Mouse (Mus musculus) hindbrain, embryonic 12.5 days (tissue): Measurements from ENCODE around the gene Nek10. TPM values are rescaled to one million over a fixed set of nuclear protein-coding genes. Genes with fewer than 3 reads are reported as not detected.

Experiments used
- ATAC-seq: fragments of 200-750 bp; cut with Nextera tagmentation; 2 replicates; pipeline ENCODE4 v1.8.0; 2017; ENCODE audit warnings: moderate TSS enrichment; ENCODE audit not compliant: low FRiP score
- H3K27ac ChIP-seq: fragments of 300-500 bp; sonication (generic); 2 replicates; pipeline ENCODE4 v1.5.1; 2016; ENCODE audit warnings: mild to moderate bottlenecking
- H3K27me3 ChIP-seq: fragments of 300-500 bp; sonication (generic); 2 replicates; pipeline ENCODE4 v1.6.1; 2016; ENCODE audit warnings: mild to moderate bottlenecking
- H3K36me3 ChIP-seq: fragments of 300-500 bp; sonication (generic); 2 replicates; pipeline ENCODE4 v1.6.1; 2016; ENCODE audit warnings: mild to moderate bottlenecking
- H3K4me1 ChIP-seq: fragments of 300-500 bp; sonication (generic); 2 replicates; pipeline ENCODE4 v1.6.1; 2016
- H3K4me2 ChIP-seq: fragments of 300-500 bp; sonication (generic); replicated peaks from 2 replicates; pipeline ENCODE4 v1.6.1; 2016; ENCODE audit warnings: mild to moderate bottlenecking
- H3K4me3 ChIP-seq: fragments of 300-500 bp; sonication (generic); 2 replicates; pipeline ENCODE4 v1.5.1; 2016; ENCODE audit warnings: mild to moderate bottlenecking
- H3K9ac ChIP-seq: fragments of 300-500 bp; sonication (generic); 2 replicates; pipeline ENCODE4 v1.6.1; 2016; ENCODE audit warnings: mild to moderate bottlenecking, moderate library complexity
- H3K9me3 ChIP-seq: fragments of 300-500 bp; sonication (generic); replicated peaks from 2 replicates; pipeline ENCODE4 v1.6.1; 2016; ENCODE audit warnings: mild to moderate bottlenecking
- WGBS: fragments of 180-500 bp; shearing (Covaris S2); methylation state at CpG from one replicate; pipeline ENCODE4 v1.1.7; 2016; 5-methylcytosine and 5-hydroxymethylcytosine counted together
- polyA plus RNA-seq: library from polyadenylated mRNA; unstranded; fragments of >200 nt; fragmentation: Nextera tagmentation; extraction: Ambion mirVana; gene quantifications from 2 replicates; pipeline ENCODE4 v1.2.1, GENCODE M21; 2016

Nek10 gene
- polyA plus RNA-seq, 1 experiment from 2014 or later, result 0.08 TPM

GRCm38 (mm10) chr14:14893932-14894652, 90.9 kb downstream of the Nek10 start:
- Histone ChIP-seq H3K4me2 (no peak overlapping the region), H3K27me3 (no peaks in the 10 kb centered on the region), H3K9me3 (no peaks in the 10 kb centered on the region), H3K27ac (no peak overlapping the region), H3K4me3 (no peak overlapping the region), H3K4me1 (no peaks in the 10 kb centered on the region), H3K36me3 (no peaks in the 10 kb centered on the region), H3K9ac (no peak overlapping the region)
- ATAC-seq, result peak; percentile 76
- WGBS, result 25% methylated on average over 4 of the region's 4 CpGs

- Histone ChIP-seq H3K4me2 (no peak overlapping the region), H3K9ac (no peak overlapping the region), H3K4me3 (no peak overlapping the region), H3K36me3 (no peaks in the 10 kb centered on the region), H3K4me1 (no peaks in the 10 kb centered on the region), H3K27me3 (no peaks in the 10 kb centered on the region), H3K9me3 (no peaks in the 10 kb centered on the region), H3K27ac (no peak overlapping the region)
- no peak for ATAC-seq
Observed at GRCm38 (mm10) chr14:14894776-14895175, 91.6 kb downstream of the Nek10 start.

- no peak for ATAC-seq
- WGBS, result 93% methylated on average over 2 of the region's 2 CpGs
- Histone ChIP-seq H3K4me1 (no peaks in the 10 kb centered on the region), H3K9ac (no peak overlapping the region), H3K9me3 (no peaks in the 10 kb centered on the region), H3K4me2 (no peak overlapping the region), H3K4me3 (no peak overlapping the region), H3K36me3 (no peaks in the 10 kb centered on the region), H3K27ac (no peak overlapping the region), H3K27me3 (no peaks in the 10 kb centered on the region)
Observed at GRCm38 (mm10) chr14:14895363-14895762, 92.1 kb downstream of the Nek10 start.

- 0 out of 2 replicates have a peak, but pooled peaks have one; percentile 32 for ATAC-seq
- 79% methylated on average over 3 of the region's 3 CpGs for WGBS
Observed at GRCm38 (mm10) chr14:14896399-14897136, 93.4 kb downstream of the Nek10 start.

GRCm38 (mm10) chr14:14904750-14905529, 101.7 kb downstream of the Nek10 start:
- Histone ChIP-seq H3K4me1 (no peaks in the 10 kb centered on the region), H3K27ac (no peak overlapping the region), H3K27me3 (no peaks in the 10 kb centered on the region), H3K4me2 (peak overlapping the region; percentile 33), H3K4me3 (no peak overlapping the region), H3K9me3 (no peaks in the 10 kb centered on the region), H3K36me3 (no peaks in the 10 kb centered on the region), H3K9ac (no peak overlapping the region)
- ATAC-seq, result peak; percentile 76
- WGBS, result 17% methylated on average over 9 of the region's 9 CpGs

More at GRCm38 (mm10) chr14:14896399-14897136, 93.4 kb downstream of the Nek10 start:
- no peaks in the 10 kb centered on the region for H3K4me1 ChIP-seq
- H3K36me3 ChIP-seq, result no peaks in the 10 kb centered on the region
- no peak overlapping the region for H3K27ac ChIP-seq
- no peak overlapping the region for H3K4me2 ChIP-seq
- no peak overlapping the region for H3K9ac ChIP-seq
- no peaks in the 10 kb centered on the region for H3K27me3 ChIP-seq
- no peaks in the 10 kb centered on the region for H3K9me3 ChIP-seq
- no peak overlapping the region for H3K4me3 ChIP-seq

- ATAC-seq, result peak; percentile 19; the same call in 1 of the 2 replicates
- H3K4me1 ChIP-seq, result no peaks in the 10 kb centered on the region
- no peak overlapping the region for H3K9ac ChIP-seq
- 78% methylated on average over 5 of the region's 5 CpGs for WGBS
- H3K9me3 ChIP-seq, result no peaks in the 10 kb centered on the region
- no peaks in the 10 kb centered on the region for H3K36me3 ChIP-seq
- H3K4me3 ChIP-seq, result no peak overlapping the region
- H3K27me3 ChIP-seq, result no peaks in the 10 kb centered on the region
- H3K27ac ChIP-seq, result no peak overlapping the region
- H3K4me2 ChIP-seq, result no peak overlapping the region
Observed at GRCm38 (mm10) chr14:14905530-14905852, 102.3 kb downstream of the Nek10 start.

- no peaks in the 10 kb centered on the region for H3K4me1 ChIP-seq
- H3K27ac ChIP-seq, result no peak overlapping the region
- no peak overlapping the region for H3K4me3 ChIP-seq
- H3K4me2 ChIP-seq, result no peak overlapping the region
- no peak overlapping the region for H3K9ac ChIP-seq
- ATAC-seq, result no peak
- no peaks in the 10 kb centered on the region for H3K36me3 ChIP-seq
- 74% methylated on average over 1 of the region's 1 CpGs for WGBS
- H3K27me3 ChIP-seq, result no peaks in the 10 kb centered on the region
- H3K9me3 ChIP-seq, result no peaks in the 10 kb centered on the region
Observed at GRCm38 (mm10) chr14:14925615-14926014, 122.4 kb downstream of the Nek10 start.

GRCm38 (mm10) chr14:14927559-14927958, 124.3 kb downstream of the Nek10 start:
- ATAC-seq, result no peak
- no peaks in the 10 kb centered on the region for H3K27me3 ChIP-seq
- no peak overlapping the region for H3K4me2 ChIP-seq
- no peaks in the 10 kb centered on the region for H3K9me3 ChIP-seq
- H3K4me1 ChIP-seq, result no peaks in the 10 kb centered on the region
- no peak overlapping the region for H3K9ac ChIP-seq
- H3K4me3 ChIP-seq, result no peak overlapping the region
- H3K36me3 ChIP-seq, result no peaks in the 10 kb centered on the region
- WGBS, result 90% methylated on average over 2 of the region's 2 CpGs
- no peak overlapping the region for H3K27ac ChIP-seq

GRCm38 (mm10) chr14:14934977-14935376, 131.8 kb downstream of the Nek10 start:
- H3K27ac ChIP-seq, result no peak overlapping the region
- ATAC-seq, result no peak
- WGBS, result 63% methylated on average over 2 of the region's 2 CpGs

GRCm38 (mm10) chr14:14945930-14946329, 142.7 kb downstream of the Nek10 start:
- no peak for ATAC-seq
- Histone ChIP-seq H3K4me1 (no peaks in the 10 kb centered on the region), H3K4me2 (no peak overlapping the region), H3K4me3 (no peak overlapping the region), H3K27ac (no peak overlapping the region), H3K36me3 (no peaks in the 10 kb centered on the region), H3K27me3 (no peaks in the 10 kb centered on the region), H3K9ac (no peak overlapping the region), H3K9me3 (no peaks in the 10 kb centered on the region)

More at GRCm38 (mm10) chr14:14934977-14935376, 131.8 kb downstream of the Nek10 start:
- H3K36me3 ChIP-seq, result no peaks in the 10 kb centered on the region
- no peak overlapping the region for H3K4me2 ChIP-seq
- no peaks in the 10 kb centered on the region for H3K9me3 ChIP-seq
- H3K4me3 ChIP-seq, result no peak overlapping the region
- no peaks in the 10 kb centered on the region for H3K27me3 ChIP-seq
- H3K9ac ChIP-seq, result no peak overlapping the region
- no peaks in the 10 kb centered on the region for H3K4me1 ChIP-seq

- Histone ChIP-seq H3K9me3 (no peaks in the 10 kb centered on the region), H3K4me1 (no peaks in the 10 kb centered on the region), H3K27ac (no peak overlapping the region), H3K4me3 (no peak overlapping the region), H3K9ac (no peak overlapping the region), H3K27me3 (no peaks in the 10 kb centered on the region), H3K4me2 (no peak overlapping the region), H3K36me3 (no peaks in the 10 kb centered on the region)
- 70% methylated on average over 2 of the region's 2 CpGs for WGBS
- ATAC-seq, result no peak
Observed at GRCm38 (mm10) chr14:14949023-14949422, 145.8 kb downstream of the Nek10 start.

GRCm38 (mm10) chr14:14951808-14952207, 148.6 kb downstream of the Nek10 start:
- WGBS, result 77% methylated on average over 1 of the region's 1 CpGs
- Histone ChIP-seq H3K27me3 (no peaks in the 10 kb centered on the region), H3K27ac (no peak overlapping the region), H3K9ac (no peak overlapping the region), H3K36me3 (no peaks in the 10 kb centered on the region), H3K9me3 (no peaks in the 10 kb centered on the region), H3K4me3 (no peak overlapping the region), H3K4me2 (no peak overlapping the region), H3K4me1 (no peaks in the 10 kb centered on the region)
- no peak for ATAC-seq
